Mouse (Mus musculus) layer of hippocampus, postnatal 14 days (tissue): Measurements from ENCODE around the gene Gm7714. TPM values are rescaled to one million over a fixed set of nuclear protein-coding genes. Genes with fewer than 3 reads are reported as not detected.
"Not testable (repeated sequence)": the region's sequence is repeated elsewhere in the genome, so short reads cannot be mapped to it uniquely, and the experiment has no call there.

ENCODE experiments used
- DNase-seq, 2 experiments: peaks; one replicate each; pipeline ENCODE4 v3.0.0; 2021 to 2022; ENCODE audit warnings: low spot score in 2 of 2, mixed read lengths in 1 of 2
- long read RNA-seq, 2 experiments: library from polyadenylated mRNA; stranded (forward); transcript quantifications; one replicate each; pipeline ENCODE4 v2.0.0; 2021
- total RNA-seq, 2 experiments: library from RNA; stranded (reverse); gene quantifications; 2 replicates each; pipeline ENCODE4 v1.2.3; 2021

Gene Gm7714
- total RNA-seq: not detected
- long read RNA-seq, experiment 1: 0 reads
- long read RNA-seq, experiment 2: 0 reads

- no peak for DNase-seq
Observed at GRCm38 (mm10) chr5:88268619-88269018, at the start of gene Gm7714. Gm7714 (plus strand) TSS chr5:88268919.

- peak; percentile 43 to 86 for DNase-seq
Observed at GRCm38 (mm10) chr5:88256475-88256874, 12.2 kb upstream of the Gm7714 start.

DNA sequence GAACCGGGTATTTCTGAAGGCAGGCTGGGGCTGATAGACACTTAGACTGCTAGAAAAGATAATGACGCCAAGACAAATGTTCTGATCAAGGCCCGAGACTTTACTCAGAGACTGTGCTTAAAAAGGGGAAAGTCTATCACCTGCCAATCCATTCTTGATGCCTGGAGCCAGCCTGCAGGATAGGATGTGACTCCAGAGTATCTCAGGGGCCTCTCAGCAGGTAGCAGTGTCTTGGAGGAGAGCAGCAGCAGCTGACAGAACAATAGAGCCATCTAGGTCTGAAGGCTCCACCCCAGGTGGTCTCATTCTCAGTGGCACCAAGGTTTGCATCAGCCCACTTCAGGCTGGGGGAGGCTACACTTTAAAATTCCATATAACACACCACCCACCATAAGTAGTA is 42.6 kb downstream of the Gm7714 start:
- not testable (repeated sequence) for DNase-seq

DNA sequence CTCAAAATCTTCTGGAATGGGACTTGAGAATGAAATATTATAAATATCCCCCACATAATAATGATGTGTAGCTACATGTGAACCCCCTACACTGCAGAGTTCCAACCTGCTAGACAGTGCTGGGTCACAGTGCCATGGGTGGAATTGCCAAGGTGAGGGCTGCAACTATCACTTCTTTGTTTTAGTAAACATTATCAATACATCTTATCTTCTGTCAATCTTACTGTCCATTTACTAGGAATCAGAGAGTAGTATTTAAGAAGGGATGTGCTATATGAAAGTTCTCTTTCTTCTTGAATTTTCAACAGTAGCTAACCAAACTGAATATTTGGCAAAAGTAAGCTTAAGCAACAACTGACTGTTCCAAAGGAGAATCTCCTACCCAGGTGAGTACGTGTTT is 48.3 kb downstream of the Gm7714 start, which contains the start of gene Prol1:
Gene Prol1 (plus strand): TSS at position 301 of the 400 bp plus-strand sequence.
- DNase-seq: no peak

Other genes starting within 250 kb of the Gm7714 start
- not detected for gene Smr2, start 182.4 kb upstream of the Gm7714 start, total RNA-seq
- not detected for gene Gm11116, start 157.4 kb upstream of the Gm7714 start, total RNA-seq
- gene Gm11115, start 114.8 kb upstream of the Gm7714 start, total RNA-seq: not detected
- not detected for gene Prol1, start 48.4 kb downstream of the Gm7714 start, total RNA-seq
- not detected for gene Amtn, start 107.2 kb downstream of the Gm7714 start, total RNA-seq
- not detected for gene Ambn, start 187.1 kb downstream of the Gm7714 start, total RNA-seq
- gene Enam, start 219.1 kb downstream of the Gm7714 start, total RNA-seq: not detected